Mouse (Mus musculus) heart, embryonic 10.5 days (tissue): ENCODE measurements around the gene Nat8f6. TPM values are rescaled to one million over a fixed set of nuclear protein-coding genes. Genes with fewer than 3 reads are reported as not detected.
"Not testable (repeated sequence)": the region's sequence is repeated elsewhere in the genome, so short reads cannot be mapped to it uniquely, and the experiment has no call there.

ENCODE experiments used
- DNase-seq: peaks from one replicate; pipeline ENCODE4 v3.0.0-alpha.2; 2017; ENCODE audit warnings: low spot score
- H3K27ac ChIP-seq: fragments of 300-500 bp; sonication (generic); 2 replicates; pipeline ENCODE4 v1.5.1; 2016; ENCODE audit warnings: mild to moderate bottlenecking
- H3K27me3 ChIP-seq: fragments of 300-500 bp; sonication (generic); 2 replicates; pipeline ENCODE4 v1.6.1; 2016; ENCODE audit warnings: mild to moderate bottlenecking; ENCODE audit not compliant: poor library complexity, insufficient read depth, severe bottlenecking
- H3K36me3 ChIP-seq: fragments of 300-500 bp; sonication (generic); 2 replicates; pipeline ENCODE4 v1.6.1; 2016; ENCODE audit warnings: mild to moderate bottlenecking, moderate library complexity
- H3K4me1 ChIP-seq: fragments of 300-500 bp; sonication (generic); 2 replicates; pipeline ENCODE4 v1.6.1; 2016; ENCODE audit warnings: mild to moderate bottlenecking
- H3K4me3 ChIP-seq: fragments of 300-500 bp; sonication (generic); 2 replicates; pipeline ENCODE4 v1.5.1; 2016; ENCODE audit warnings: mild to moderate bottlenecking, moderate library complexity
- H3K9me3 ChIP-seq: fragments of 300-500 bp; sonication (generic); 2 replicates; pipeline ENCODE4 v1.6.1; 2016; ENCODE audit warnings: mild to moderate bottlenecking, moderate library complexity
- WGBS: fragments of 180-500 bp; shearing (Covaris S2); methylation state at CpG from one replicate; pipeline ENCODE4 v1.1.7; 2016; 5-methylcytosine and 5-hydroxymethylcytosine counted together
- polyA plus RNA-seq: library from polyadenylated mRNA; unstranded; fragments of >200 nt; fragmentation: Nextera tagmentation; extraction: Ambion mirVana; gene quantifications from 2 replicates; pipeline ENCODE4 v1.2.1, GENCODE M21; 2016

Gene Nat8f6
- polyA plus RNA-seq, 1 experiment from 2014 or later: not detected

DNA sequence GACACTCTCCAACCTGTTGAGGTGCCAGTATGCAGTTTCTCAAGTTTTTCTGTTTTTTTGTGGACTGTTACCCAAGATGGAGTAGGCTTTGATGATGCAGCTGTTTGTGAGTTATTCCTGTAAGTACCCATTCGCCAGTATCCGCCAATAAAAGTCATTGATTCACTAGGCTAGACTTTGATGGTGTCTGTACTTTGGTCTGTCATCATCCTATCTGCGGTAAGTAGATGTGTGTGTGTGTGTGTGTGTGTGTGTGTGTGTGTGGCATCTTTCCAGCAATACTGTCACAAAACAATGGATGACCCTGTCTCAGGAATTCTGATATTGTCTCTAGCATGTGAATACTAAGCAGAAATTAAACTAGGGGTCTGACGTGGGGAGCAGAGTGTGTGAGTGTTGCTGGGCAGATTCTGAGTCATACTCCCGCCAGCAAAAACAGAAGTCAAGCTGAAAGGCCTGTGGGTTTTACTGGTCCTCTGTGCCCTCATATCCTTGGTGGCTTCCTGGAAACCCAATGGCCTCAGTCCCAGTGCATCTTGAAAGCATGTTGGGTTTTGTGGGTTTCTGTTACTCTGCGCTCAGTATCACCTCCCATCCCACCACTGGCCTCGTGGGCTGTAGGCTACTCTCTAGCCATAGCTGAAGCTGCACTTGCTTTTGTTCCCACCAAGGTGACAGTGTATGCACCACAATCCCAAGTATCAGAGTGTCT is 30.5 kb upstream of the Nat8f6 start:
- WGBS: 82% methylated on average over 7 of the region's 7 CpGs
- Histone ChIP-seq H3K36me3 (no peaks in the 10 kb centered on the region), H3K4me1 (no peaks in the 10 kb centered on the region), H3K27ac (no peak overlapping the region), H3K27me3 (no peaks in the 10 kb centered on the region), H3K4me3 (no peak overlapping the region), H3K9me3 (no peaks in the 10 kb centered on the region)
- DNase-seq: no peak

GRCm38 (mm10) chr6:85849240-85849639 is 28.5 kb upstream of the Nat8f6 start:
- WGBS: 48% methylated on average over 2 of the region's 2 CpGs
- H3K36me3 ChIP-seq: no peaks in the 10 kb centered on the region
- no peaks in the 10 kb centered on the region for H3K27me3 ChIP-seq
- no peak overlapping the region for H3K4me3 ChIP-seq
- no peak for DNase-seq
- no peaks in the 10 kb centered on the region for H3K4me1 ChIP-seq
- H3K9me3 ChIP-seq: no peaks in the 10 kb centered on the region
- no peak overlapping the region for H3K27ac ChIP-seq

GRCm38 (mm10) chr6:85848140-85848539 is 27.4 kb upstream of the Nat8f6 start:
- Histone ChIP-seq H3K27ac (no peak overlapping the region), H3K4me3 (no peak overlapping the region), H3K27me3 (no peaks in the 10 kb centered on the region), H3K36me3 (no peaks in the 10 kb centered on the region), H3K9me3 (no peaks in the 10 kb centered on the region), H3K4me1 (no peaks in the 10 kb centered on the region)
- no peak for DNase-seq
- WGBS: 77% methylated on average over 4 of the region's 4 CpGs

- 35% methylated on average over 1 of the region's 1 CpGs for WGBS
- H3K27me3 ChIP-seq: no peaks in the 10 kb centered on the region
- no peaks in the 10 kb centered on the region for H3K4me1 ChIP-seq
- H3K9me3 ChIP-seq: no peaks in the 10 kb centered on the region
- DNase-seq: no peak
- no peak overlapping the region for H3K27ac ChIP-seq
- no peaks in the 10 kb centered on the region for H3K36me3 ChIP-seq
- no peak overlapping the region for H3K4me3 ChIP-seq
Measured at GRCm38 (mm10) chr6:85846921-85847320, 26.2 kb upstream of the Nat8f6 start.

DNA sequence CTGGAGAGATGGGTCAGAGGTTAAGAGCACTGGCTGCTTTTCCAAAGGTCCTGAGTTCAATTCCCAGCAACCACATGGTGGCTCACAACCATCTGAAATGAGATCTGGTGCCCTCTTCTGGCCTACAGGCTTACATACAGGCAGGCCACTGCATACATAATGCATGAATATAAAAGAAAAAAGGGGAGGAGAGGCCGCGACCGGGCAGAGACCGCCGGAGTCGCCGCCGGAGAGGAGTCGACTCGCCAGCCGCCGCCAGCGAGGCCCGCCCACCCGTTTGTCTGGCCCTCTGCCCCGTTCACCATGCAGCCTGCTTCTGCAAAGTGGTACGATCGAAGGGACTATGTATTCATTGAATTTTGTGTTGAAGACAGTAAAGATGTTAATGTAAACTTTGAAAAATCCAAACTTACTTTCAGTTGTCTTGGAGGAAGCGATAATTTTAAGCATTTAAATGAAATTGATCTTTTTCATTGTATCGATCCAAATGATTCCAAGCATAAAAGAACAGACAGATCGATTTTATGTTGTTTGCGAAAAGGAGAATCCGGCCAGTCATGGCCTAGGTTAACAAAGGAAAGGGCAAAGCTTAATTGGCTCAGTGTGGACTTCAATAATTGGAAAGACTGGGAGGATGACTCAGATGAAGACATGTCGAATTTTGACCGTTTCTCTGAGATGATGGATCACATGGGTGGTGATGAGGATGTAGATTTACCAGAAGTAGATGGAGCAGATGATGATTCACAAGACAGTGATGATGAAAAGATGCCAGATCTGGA is 23.1 kb upstream of the Nat8f6 start:
- WGBS: 73% methylated on average over 25 of the region's 25 CpGs
- H3K9me3 ChIP-seq, H3K36me3 ChIP-seq: not testable (repeated sequence)

GRCm38 (mm10) chr6:85839982-85840381 is 19.2 kb upstream of the Nat8f6 start:
- no peak for DNase-seq
- Histone ChIP-seq H3K36me3 (no peaks in the 10 kb centered on the region), H3K9me3 (no peaks in the 10 kb centered on the region), H3K27me3 (no peaks in the 10 kb centered on the region), H3K27ac (no peak overlapping the region), H3K4me3 (no peak overlapping the region), H3K4me1 (no peaks in the 10 kb centered on the region)
- 66% methylated on average over 4 of the region's 4 CpGs for WGBS

More for the DNA sequence above, 23.1 kb upstream of the Nat8f6 start:
- not testable (repeated sequence) for DNase-seq, H3K4me1 ChIP-seq, H3K27ac ChIP-seq, H3K27me3 ChIP-seq, H3K4me3 ChIP-seq

DNA sequence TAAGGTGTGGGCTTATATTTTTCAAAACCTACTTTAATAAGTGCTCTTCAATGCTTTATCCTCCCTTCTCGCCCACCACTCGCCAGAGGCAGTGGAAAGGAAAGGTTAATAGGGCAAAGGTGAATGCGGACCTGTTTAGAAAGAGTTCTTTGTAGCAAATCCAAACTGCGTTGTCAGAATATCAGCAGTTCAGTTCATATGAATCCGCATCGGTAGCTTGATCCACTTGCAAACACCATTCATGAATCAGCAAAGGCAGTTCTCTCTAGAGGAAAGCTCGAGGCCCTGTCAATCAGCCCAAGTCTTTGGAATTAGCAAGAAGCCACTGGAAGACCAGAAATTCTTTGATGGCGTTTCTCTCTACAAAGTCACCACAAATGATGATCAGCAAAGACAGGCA is 17.9 kb upstream of the Nat8f6 start:
- no peak for DNase-seq
- H3K27me3 ChIP-seq: no peaks in the 10 kb centered on the region
- no peaks in the 10 kb centered on the region for H3K9me3 ChIP-seq
- no peak overlapping the region for H3K27ac ChIP-seq
- no peaks in the 10 kb centered on the region for H3K36me3 ChIP-seq
- 74% methylated on average over 8 of the region's 8 CpGs for WGBS
- H3K4me3 ChIP-seq: no peak overlapping the region
- H3K4me1 ChIP-seq: no peaks in the 10 kb centered on the region

GRCm38 (mm10) chr6:85837307-85837706 is 16.6 kb upstream of the Nat8f6 start:
- DNase-seq: peak; percentile 81
- H3K4me1 ChIP-seq, H3K27me3 ChIP-seq, H3K27ac ChIP-seq, H3K9me3 ChIP-seq, H3K36me3 ChIP-seq: not testable (repeated sequence)
- WGBS: 23% methylated on average over 12 of the region's 12 CpGs
- H3K4me3 ChIP-seq: peak overlapping the region; percentile 31

DNA sequence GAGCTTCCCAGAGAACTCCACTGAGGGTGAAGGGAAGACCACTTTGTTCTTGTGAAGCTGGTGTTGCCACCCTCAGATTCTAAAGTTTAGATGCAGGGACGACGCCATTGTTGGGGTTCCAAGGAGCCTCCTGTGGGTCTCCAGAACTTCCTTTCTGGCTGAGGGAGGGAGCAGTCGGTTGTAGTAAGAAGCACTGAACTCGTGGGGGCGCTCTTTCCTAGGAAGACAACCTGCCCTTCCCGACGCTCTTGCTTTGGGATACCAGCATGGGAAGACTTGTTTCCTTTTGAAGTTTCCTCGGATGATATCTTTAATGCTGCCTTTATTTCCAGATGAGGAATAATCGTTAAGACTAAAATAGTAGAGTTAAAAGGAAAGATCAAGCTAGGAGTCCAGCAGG is 16.1 kb upstream of the Nat8f6 start:
- H3K4me3 ChIP-seq, DNase-seq: not testable (repeated sequence)

DNA sequence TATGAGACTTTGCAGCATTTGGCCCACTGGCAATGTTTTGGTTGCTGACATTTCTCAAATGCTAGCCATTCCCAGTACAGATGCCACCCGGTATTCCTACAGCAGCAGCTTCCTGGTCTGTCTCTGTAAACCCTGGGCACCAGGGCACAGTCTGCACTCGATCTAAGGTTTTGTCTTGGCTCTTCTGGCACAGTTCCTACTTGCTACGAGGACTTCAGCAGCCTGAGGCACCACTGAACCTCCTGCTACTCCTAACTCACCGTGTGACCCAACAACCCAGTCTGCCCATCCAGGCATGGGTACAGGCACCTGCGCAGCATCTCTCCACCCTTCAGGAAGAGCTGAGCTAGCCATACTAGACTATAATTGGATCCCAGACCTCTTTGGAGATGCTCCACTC is 15.3 kb upstream of the Nat8f6 start:
- H3K27me3 ChIP-seq, H3K9me3 ChIP-seq, H3K4me3 ChIP-seq, DNase-seq, H3K27ac ChIP-seq, H3K36me3 ChIP-seq, H3K4me1 ChIP-seq: not testable (repeated sequence)
- WGBS: 83% methylated on average over 5 of the region's 5 CpGs

More for the DNA sequence above, 16.1 kb upstream of the Nat8f6 start:
- H3K27me3 ChIP-seq, H3K9me3 ChIP-seq, H3K27ac ChIP-seq, H3K36me3 ChIP-seq, H3K4me1 ChIP-seq: not testable (repeated sequence)
- 20% methylated on average over 9 of the region's 9 CpGs for WGBS

GRCm38 (mm10) chr6:85835104-85835503 is 14.3 kb upstream of the Nat8f6 start:
- 61% methylated on average over 1 of the region's 2 CpGs for WGBS
- H3K4me1 ChIP-seq, H3K4me3 ChIP-seq, H3K9me3 ChIP-seq, H3K36me3 ChIP-seq, DNase-seq, H3K27ac ChIP-seq, H3K27me3 ChIP-seq: not testable (repeated sequence)

GRCm38 (mm10) chr6:85834504-85835100 is 13.8 kb upstream of the Nat8f6 start:
- not testable (repeated sequence) for H3K36me3 ChIP-seq, H3K27me3 ChIP-seq, DNase-seq, H3K4me1 ChIP-seq, H3K27ac ChIP-seq, H3K9me3 ChIP-seq, H3K4me3 ChIP-seq

GRCm38 (mm10) chr6:85831796-85832321 is 11.1 kb upstream of the Nat8f6 start, which contains the start of gene Nat8:
TSS of gene Nat8 (minus strand) at chr6:85832082.
- no peaks in the 10 kb centered on the region for H3K4me1 ChIP-seq
- no peak within 1 kb of the TSS for H3K4me3 ChIP-seq
- DNase-seq: no peak
- H3K9me3 ChIP-seq: no peaks in the 10 kb centered on the region
- H3K36me3 ChIP-seq: no peaks in the 10 kb centered on the region
- no peaks in the 10 kb centered on the region for H3K27me3 ChIP-seq
- WGBS: 74% methylated on average over 7 of the region's 7 CpGs
- H3K27ac ChIP-seq: no peak within 1 kb of the TSS
